Comparison of ENCODE assay signal across 8 mouse cellular contexts in the genomic region with DNA sequence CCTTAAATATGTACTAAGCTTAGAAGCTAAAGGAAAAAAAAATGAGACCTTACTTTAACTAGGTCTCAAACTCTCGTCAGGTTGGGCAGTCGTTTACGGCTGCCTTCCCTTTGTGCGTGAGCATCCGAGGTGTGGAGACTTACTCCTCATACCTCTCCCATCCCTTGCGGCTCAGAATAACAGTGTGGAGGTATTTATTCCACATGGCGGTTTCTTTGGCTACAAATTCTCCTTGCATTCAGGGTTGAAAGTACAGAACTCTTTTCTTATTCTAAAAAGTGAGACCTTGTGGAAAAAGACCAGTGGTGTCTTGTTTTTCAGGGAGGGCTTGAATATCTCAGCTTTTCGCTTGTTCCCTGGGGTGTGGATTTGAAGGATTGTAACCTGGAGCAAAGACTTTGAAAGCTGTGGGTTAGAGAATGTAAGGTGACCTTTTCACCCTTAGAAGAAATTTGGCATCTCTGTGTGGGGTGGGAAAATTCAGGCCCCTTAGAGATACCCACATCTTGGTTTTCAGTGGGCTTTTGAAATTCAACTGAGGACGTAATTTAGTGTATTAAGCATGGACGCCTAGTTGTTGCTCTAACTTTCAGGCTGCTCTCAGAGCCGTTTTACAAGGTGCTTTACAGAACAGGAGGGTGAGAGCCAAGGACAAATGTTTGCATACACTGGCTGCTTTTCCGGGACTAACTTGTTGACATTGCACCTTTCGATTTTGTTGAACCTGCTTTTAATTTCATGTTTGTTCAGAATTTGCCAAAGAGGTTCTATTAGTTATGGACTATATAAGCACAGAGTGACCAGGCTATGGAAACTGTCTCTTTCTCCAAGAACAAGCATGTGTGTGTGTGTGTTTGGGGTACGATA. TPM values are rescaled to one million over a fixed set of nuclear protein-coding genes. Genes with fewer than 3 reads are reported as not detected.
DNase-seq lines count a peak whose midpoint lies in the region; ATAC-seq lines count a peak whose summit lies in the region.

No protein-coding gene starts in this region.

- no peak for ATAC-seq in heart, embryonic 11.5 days (replicated peaks; ENCODE audit: insufficient number of reproducible peaks, low FRiP score, low TSS enrichment)
- ATAC-seq in neural tube, embryonic 13.5 days (ENCODE audit: low read depth) = no peak
- ATAC-seq in neural tube, embryonic 15.5 days (ENCODE audit: low FRiP score) = no peak
- ATAC-seq in intestine, embryonic 15.5 days = no peak
- no peak for ATAC-seq in stomach, embryonic 16.5 days (ENCODE audit: insufficient read depth, low FRiP score)

- peak overlapping the region; percentile 71 for H3K27ac ChIP-seq in heart, embryonic 11.5 days (ENCODE audit: low read depth, low read length)
- peak overlapping the region; percentile 59; the same call in 1 of the 2 replicates for H3K27ac ChIP-seq in neural tube, embryonic 13.5 days (replicated peaks)
- no peak overlapping the region for H3K27ac ChIP-seq in neural tube, embryonic 15.5 days (replicated peaks)
- H3K27ac ChIP-seq in intestine, embryonic 15.5 days = peak overlapping the region; percentile 78
- H3K27ac ChIP-seq in stomach, embryonic 16.5 days (ENCODE audit: low read length) = peak overlapping the region; percentile 98

- 63% methylated on average over 14 of the region's 14 CpGs for WGBS in heart, embryonic 11.5 days (ENCODE audit: insufficient replicate concordance)
- WGBS in neural tube, embryonic 13.5 days = 41% methylated on average over 14 of the region's 14 CpGs
- WGBS in neural tube, embryonic 15.5 days = 45% methylated on average over 14 of the region's 14 CpGs
- WGBS in intestine, embryonic 15.5 days = 49% methylated on average over 14 of the region's 14 CpGs
- WGBS in stomach, embryonic 16.5 days = 50% methylated on average over 14 of the region's 14 CpGs

- no peak overlapping the region for H3K4me3 ChIP-seq in heart, embryonic 11.5 days (ENCODE audit: low read depth, low read length)
- no peak overlapping the region for H3K4me3 ChIP-seq in neural tube, embryonic 13.5 days
- no peak overlapping the region for H3K4me3 ChIP-seq in neural tube, embryonic 15.5 days (replicated peaks)
- H3K4me3 ChIP-seq in intestine, embryonic 15.5 days (replicated peaks) = no peak overlapping the region
- H3K4me3 ChIP-seq in stomach, embryonic 16.5 days (replicated peaks; ENCODE audit: low read length) = no peak overlapping the region

- intact Hi-C loops in heart, postnatal 10 days (cut with DNase I) = no loop called here

- no peaks in the 10 kb centered on the region for H3K27me3 ChIP-seq in heart, embryonic 11.5 days (ENCODE audit: control insufficient read depth, insufficient read depth, low read length)
- H3K27me3 ChIP-seq in neural tube, embryonic 13.5 days = no peaks in the 10 kb centered on the region
- H3K27me3 ChIP-seq in neural tube, embryonic 15.5 days (replicated peaks) = no peaks in the 10 kb centered on the region
- H3K27me3 ChIP-seq in intestine, embryonic 15.5 days (replicated peaks) = no peaks in the 10 kb centered on the region
- no peaks in the 10 kb centered on the region for H3K27me3 ChIP-seq in stomach, embryonic 16.5 days (ENCODE audit: control insufficient read depth, insufficient read depth, low read length)

- H3K4me2 ChIP-seq in heart, embryonic 11.5 days = no peak overlapping the region; the same call in 1 of the 2 replicates
- no peak overlapping the region for H3K4me2 ChIP-seq in neural tube, embryonic 13.5 days
- H3K4me2 ChIP-seq in neural tube, embryonic 15.5 days = no peak overlapping the region
- no peak overlapping the region for H3K4me2 ChIP-seq in intestine, embryonic 15.5 days (replicated peaks)
- peak overlapping the region; percentile 23 for H3K4me2 ChIP-seq in stomach, embryonic 16.5 days (ENCODE audit: low read depth, low read length)

- peaks cover 26% of the 10 kb centered on the region for H3K4me1 ChIP-seq in heart, embryonic 11.5 days (ENCODE audit: control insufficient read depth, insufficient read depth, low read length)
- peaks cover 22% of the 10 kb centered on the region for H3K4me1 ChIP-seq in neural tube, embryonic 13.5 days (replicated peaks)
- peaks cover 17% of the 10 kb centered on the region for H3K4me1 ChIP-seq in neural tube, embryonic 15.5 days
- H3K4me1 ChIP-seq in intestine, embryonic 15.5 days (replicated peaks) = peaks cover 22% of the 10 kb centered on the region
- peaks cover 29% of the 10 kb centered on the region for H3K4me1 ChIP-seq in stomach, embryonic 16.5 days (ENCODE audit: control insufficient read depth, insufficient read depth, low read length)

- no peaks in the 10 kb centered on the region for H3K9me3 ChIP-seq in heart, embryonic 11.5 days (replicated peaks; ENCODE audit: control insufficient read depth, low read length)
- no peaks in the 10 kb centered on the region for H3K9me3 ChIP-seq in neural tube, embryonic 13.5 days
- H3K9me3 ChIP-seq in neural tube, embryonic 15.5 days (replicated peaks) = no peaks in the 10 kb centered on the region
- no peaks in the 10 kb centered on the region for H3K9me3 ChIP-seq in intestine, embryonic 15.5 days
- no peaks in the 10 kb centered on the region for H3K9me3 ChIP-seq in stomach, embryonic 16.5 days (replicated peaks; ENCODE audit: control insufficient read depth, low read length)

- peak overlapping the region; percentile 12; the same call in 1 of the 2 replicates for H3K9ac ChIP-seq in heart, embryonic 11.5 days (ENCODE audit: low read depth, low read length)
- peak overlapping the region; percentile 3; the same call in 1 of the 2 replicates for H3K9ac ChIP-seq in neural tube, embryonic 13.5 days
- no peak overlapping the region for H3K9ac ChIP-seq in neural tube, embryonic 15.5 days (replicated peaks)
- no peak overlapping the region for H3K9ac ChIP-seq in intestine, embryonic 15.5 days
- H3K9ac ChIP-seq in stomach, embryonic 16.5 days (ENCODE audit: low read length) = peak overlapping the region; percentile 59

- no peak for DNase-seq in heart, postnatal 10 days
- no peak for DNase-seq in testis, postnatal 10 days (ENCODE audit: low spot score)
- DNase-seq in spleen, postnatal 36 days (ENCODE audit: low spot score in 2 of 2) = no peak

- H3K36me3 ChIP-seq in heart, embryonic 11.5 days (ENCODE audit: control insufficient read depth, insufficient read depth, low read length) = peaks cover 8% of the 10 kb centered on the region
- peaks cover 45% of the 10 kb centered on the region for H3K36me3 ChIP-seq in neural tube, embryonic 13.5 days
- peaks cover 21% of the 10 kb centered on the region for H3K36me3 ChIP-seq in neural tube, embryonic 15.5 days
- peaks cover 19% of the 10 kb centered on the region for H3K36me3 ChIP-seq in intestine, embryonic 15.5 days
- H3K36me3 ChIP-seq in stomach, embryonic 16.5 days (ENCODE audit: control insufficient read depth, insufficient read depth, low read length) = peaks cover 14% of the 10 kb centered on the region

RNA-seq across cellular contexts. Expression of gene Cd164l2, which starts 27.7 kb away (rescaled TPM):
- polyA plus RNA-seq in heart, embryonic 11.5 days (2014; fragmentation: Nextera tagmentation; extraction: Ambion mirVana) = 0.27 and 0.77 TPM in 2 replicates
- total RNA-seq in heart, postnatal 10 days (2021) = not detected
- polyA plus RNA-seq in neural tube, embryonic 13.5 days (2015; fragmentation: Nextera tagmentation; extraction: Ambion mirVana) = 1.1 and 1.6 TPM in 2 replicates
- 2.6 and 3.9 TPM in 2 replicates for polyA plus RNA-seq in neural tube, embryonic 15.5 days (2015; fragmentation: Nextera tagmentation; extraction: Ambion mirVana)
- 2.7 and 2.8 TPM in 2 replicates for polyA plus RNA-seq in intestine, embryonic 15.5 days (2015; fragmentation: Nextera tagmentation; extraction: Ambion mirVana)
- 9.2 and 9.5 TPM in 2 replicates for polyA plus RNA-seq in stomach, embryonic 16.5 days (2015; fragmentation: Nextera tagmentation; extraction: Ambion mirVana)

RNA-seq across cellular contexts. Expression of gene Gpr3, which starts 28.1 kb away (rescaled TPM):
- 0.37 and 0.61 TPM in 2 replicates for polyA plus RNA-seq in heart, embryonic 11.5 days (2014; fragmentation: Nextera tagmentation; extraction: Ambion mirVana)
- under 1 TPM in 1 of 2 experiments, not detected in 1; 0.12 TPM for total RNA-seq in heart, postnatal 10 days (2021)
- 0.77 and 1.1 TPM in 2 replicates for polyA plus RNA-seq in neural tube, embryonic 13.5 days (2015; fragmentation: Nextera tagmentation; extraction: Ambion mirVana)
- polyA plus RNA-seq in neural tube, embryonic 15.5 days (2015; fragmentation: Nextera tagmentation; extraction: Ambion mirVana) = 1.3 and 2.5 TPM in 2 replicates
- 0.06 and 0.14 TPM in 2 replicates for polyA plus RNA-seq in intestine, embryonic 15.5 days (2015; fragmentation: Nextera tagmentation; extraction: Ambion mirVana)
- polyA plus RNA-seq in stomach, embryonic 16.5 days (2015; fragmentation: Nextera tagmentation; extraction: Ambion mirVana) = 0.12 TPM in 1 of 2 replicates, not detected in the other

RNA-seq across cellular contexts. Expression of gene Wasf2, which starts 54.0 kb away (rescaled TPM):
- polyA plus RNA-seq in heart, embryonic 11.5 days (2014; fragmentation: Nextera tagmentation; extraction: Ambion mirVana) = 37.3 and 55.8 TPM in 2 replicates
- 100 to 1,000 TPM; 134 to 164 TPM for total RNA-seq in heart, postnatal 10 days (2021)
- 34.0 and 36.5 TPM in 2 replicates for polyA plus RNA-seq in neural tube, embryonic 13.5 days (2015; fragmentation: Nextera tagmentation; extraction: Ambion mirVana)
- polyA plus RNA-seq in neural tube, embryonic 15.5 days (2015; fragmentation: Nextera tagmentation; extraction: Ambion mirVana) = 22.2 and 45.6 TPM in 2 replicates
- polyA plus RNA-seq in intestine, embryonic 15.5 days (2015; fragmentation: Nextera tagmentation; extraction: Ambion mirVana) = 92.5 and 115 TPM in 2 replicates
- 84.3 and 98.6 TPM in 2 replicates for polyA plus RNA-seq in stomach, embryonic 16.5 days (2015; fragmentation: Nextera tagmentation; extraction: Ambion mirVana)

RNA-seq across cellular contexts. Expression of gene Map3k6, which starts 56.4 kb away (rescaled TPM):
- polyA plus RNA-seq in heart, embryonic 11.5 days (2014; fragmentation: Nextera tagmentation; extraction: Ambion mirVana) = 1.5 and 1.7 TPM in 2 replicates
- total RNA-seq in heart, postnatal 10 days (2021) = 10 to 100 TPM in 1 of 2 experiments, 1 to 10 TPM in 1; 8.2 to 30.7 TPM
- 1.9 and 2.7 TPM in 2 replicates for polyA plus RNA-seq in neural tube, embryonic 13.5 days (2015; fragmentation: Nextera tagmentation; extraction: Ambion mirVana)
- 3.0 and 4.0 TPM in 2 replicates for polyA plus RNA-seq in neural tube, embryonic 15.5 days (2015; fragmentation: Nextera tagmentation; extraction: Ambion mirVana)
- polyA plus RNA-seq in intestine, embryonic 15.5 days (2015; fragmentation: Nextera tagmentation; extraction: Ambion mirVana) = 3.0 and 3.2 TPM in 2 replicates
- polyA plus RNA-seq in stomach, embryonic 16.5 days (2015; fragmentation: Nextera tagmentation; extraction: Ambion mirVana) = 17.1 and 21.0 TPM in 2 replicates

Comparison
In these comparisons a context has a peak if more than half of its experiments do, and no peak if none do; other contexts are left out.
1. H3K9ac ChIP-seq: peak in heart, embryonic 11.5 days (single experiment), neural tube, embryonic 13.5 days (single experiment) and stomach, embryonic 16.5 days (single experiment); none in neural tube, embryonic 15.5 days (single experiment) and intestine, embryonic 15.5 days (single experiment).